Mouse (Mus musculus) embryonic facial prominence, embryonic 13.5 days (tissue): ENCODE data around the gene Smarcal1. TPM values are rescaled to one million over a fixed set of nuclear protein-coding genes. Genes with fewer than 3 reads are reported as not detected.

ENCODE experiments used
- ATAC-seq: fragments of 200-750 bp; cut with Nextera tagmentation; 2 replicates; pipeline ENCODE4 v1.8.0; 2017; ENCODE audit warnings: low read depth; ENCODE audit not compliant: insufficient number of reproducible peaks, insufficient read depth, low FRiP score, low TSS enrichment
- H3K27ac ChIP-seq: fragments of 300-500 bp; sonication (generic); 2 replicates; pipeline ENCODE4 v1.5.1; 2015; ENCODE audit warnings: moderate library complexity, mild to moderate bottlenecking, inconsistent platforms
- H3K27me3 ChIP-seq: fragments of 300-500 bp; sonication (generic); 2 replicates; pipeline ENCODE4 v1.6.1; 2015; ENCODE audit warnings: mild to moderate bottlenecking, inconsistent platforms
- H3K36me3 ChIP-seq: fragments of 300-500 bp; sonication (generic); 2 replicates; pipeline ENCODE4 v1.6.1; 2015; ENCODE audit warnings: mild to moderate bottlenecking, inconsistent platforms
- H3K4me1 ChIP-seq: fragments of 300-500 bp; sonication (generic); 2 replicates; pipeline ENCODE4 v1.6.1; 2015; ENCODE audit warnings: inconsistent platforms
- H3K4me2 ChIP-seq: fragments of 300-500 bp; sonication (generic); 2 replicates; pipeline ENCODE4 v1.6.1; 2015; ENCODE audit warnings: moderate library complexity, mild to moderate bottlenecking, inconsistent platforms
- H3K4me3 ChIP-seq: fragments of 300-500 bp; sonication (generic); 2 replicates; pipeline ENCODE4 v1.5.1; 2015; ENCODE audit warnings: mild to moderate bottlenecking, inconsistent platforms
- H3K9ac ChIP-seq: fragments of 300-500 bp; sonication (generic); 2 replicates; pipeline ENCODE4 v1.6.1; 2015; ENCODE audit warnings: mild to moderate bottlenecking, inconsistent platforms
- H3K9me3 ChIP-seq: fragments of 300-500 bp; sonication (generic); 2 replicates; pipeline ENCODE4 v1.6.1; 2016; ENCODE audit warnings: inconsistent platforms
- WGBS: fragments of 180-500 bp; shearing (Covaris S2); methylation state at CpG from one replicate; pipeline ENCODE4 v1.1.7; 2015; ENCODE audit warnings: mixed read lengths; 5-methylcytosine and 5-hydroxymethylcytosine counted together
- polyA plus RNA-seq: library from polyadenylated mRNA; unstranded; fragments of >200 nt; fragmentation: Nextera tagmentation; extraction: Ambion mirVana; gene quantifications from 2 replicates; pipeline ENCODE4 v1.2.1, GENCODE M21; 2015

Gene Smarcal1
- 27.8 and 30.4 TPM in 2 replicates for polyA plus RNA-seq

DNA sequence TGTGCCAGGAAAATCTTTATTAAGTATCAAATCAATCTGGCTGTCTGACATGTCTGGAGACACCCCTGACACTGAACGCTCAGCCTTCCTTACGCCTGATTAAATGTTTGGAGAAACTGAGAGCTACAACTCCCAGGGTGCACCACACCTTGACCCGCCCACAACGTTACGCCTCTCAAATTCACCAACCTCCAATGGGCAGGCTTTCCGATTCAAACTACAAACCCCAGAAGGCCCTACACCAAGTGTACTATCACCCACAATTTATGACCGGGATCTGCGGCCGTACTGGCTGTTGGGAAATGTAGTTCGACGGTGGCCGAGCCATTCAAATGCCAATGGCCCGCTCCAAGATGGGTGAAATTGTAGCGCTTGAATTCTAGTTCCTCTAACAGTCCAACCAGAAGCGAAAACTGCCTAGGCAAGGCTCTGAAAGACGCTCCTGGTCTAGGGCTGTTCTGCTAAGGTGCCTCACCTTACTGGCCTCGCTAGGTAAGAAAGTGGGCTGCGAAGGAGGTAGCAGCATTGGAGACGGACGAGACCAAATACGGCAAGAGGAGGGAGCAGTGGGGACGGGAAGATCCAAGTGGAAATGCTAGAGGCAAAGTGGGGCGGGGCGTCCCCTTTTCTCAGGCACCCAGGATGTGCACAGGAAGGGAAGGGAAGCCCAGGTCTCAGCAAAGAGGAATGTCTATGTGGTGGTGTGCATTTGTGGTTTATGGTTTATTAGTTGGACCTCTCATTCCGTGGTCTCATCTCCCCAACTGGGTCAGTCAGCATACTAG is at the start of gene Smarcal1:
Smarcal1 (plus strand) TSS at position 305 of the 785 bp plus-strand sequence.
- Histone ChIP-seq H3K36me3 (peaks cover 26% of the 10 kb centered on the region), H3K27ac (peak within 1 kb of the TSS; percentile 91), H3K9ac (peak within 1 kb of the TSS; percentile 79), H3K4me2 (peak within 1 kb of the TSS; percentile 75), H3K9me3 (no peaks in the 10 kb centered on the region), H3K4me3 (peak within 1 kb of the TSS; percentile 72), H3K4me1 (peaks cover 20% of the 10 kb centered on the region), H3K27me3 (peaks cover 6% of the 10 kb centered on the region)
- ATAC-seq, result peak; percentile 99
- WGBS, result under 1% methylated on average over 25 of the region's 25 CpGs

DNA sequence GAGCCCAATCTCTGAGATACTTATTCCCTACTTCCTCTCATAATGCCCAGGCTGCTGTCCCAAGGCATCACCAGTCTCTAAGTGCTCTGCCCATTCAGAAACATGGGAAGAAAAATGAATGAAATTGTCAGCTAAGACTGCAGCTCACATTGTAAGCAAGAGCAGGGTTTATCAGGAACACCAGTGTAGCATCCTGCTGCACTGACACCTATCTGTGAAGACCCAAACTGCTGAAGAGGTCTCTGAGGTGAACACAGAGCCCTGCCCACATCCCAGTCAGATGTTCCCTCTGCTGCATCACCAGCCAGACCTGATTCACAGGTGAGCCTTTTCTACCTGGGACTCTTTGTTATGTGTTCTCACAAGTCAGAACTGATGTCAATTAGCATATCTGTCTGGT is 49.6 kb upstream of the Smarcal1 start:
- ATAC-seq, result no peak
- no peak overlapping the region for H3K27ac ChIP-seq
- no peak overlapping the region for H3K4me3 ChIP-seq
- H3K9ac ChIP-seq, result no peak overlapping the region
- peaks cover 16% of the 10 kb centered on the region for H3K4me1 ChIP-seq
- H3K27me3 ChIP-seq, result peaks cover 55% of the 10 kb centered on the region
- no peaks in the 10 kb centered on the region for H3K36me3 ChIP-seq
- H3K9me3 ChIP-seq, result no peaks in the 10 kb centered on the region
- no peak overlapping the region for H3K4me2 ChIP-seq

DNA sequence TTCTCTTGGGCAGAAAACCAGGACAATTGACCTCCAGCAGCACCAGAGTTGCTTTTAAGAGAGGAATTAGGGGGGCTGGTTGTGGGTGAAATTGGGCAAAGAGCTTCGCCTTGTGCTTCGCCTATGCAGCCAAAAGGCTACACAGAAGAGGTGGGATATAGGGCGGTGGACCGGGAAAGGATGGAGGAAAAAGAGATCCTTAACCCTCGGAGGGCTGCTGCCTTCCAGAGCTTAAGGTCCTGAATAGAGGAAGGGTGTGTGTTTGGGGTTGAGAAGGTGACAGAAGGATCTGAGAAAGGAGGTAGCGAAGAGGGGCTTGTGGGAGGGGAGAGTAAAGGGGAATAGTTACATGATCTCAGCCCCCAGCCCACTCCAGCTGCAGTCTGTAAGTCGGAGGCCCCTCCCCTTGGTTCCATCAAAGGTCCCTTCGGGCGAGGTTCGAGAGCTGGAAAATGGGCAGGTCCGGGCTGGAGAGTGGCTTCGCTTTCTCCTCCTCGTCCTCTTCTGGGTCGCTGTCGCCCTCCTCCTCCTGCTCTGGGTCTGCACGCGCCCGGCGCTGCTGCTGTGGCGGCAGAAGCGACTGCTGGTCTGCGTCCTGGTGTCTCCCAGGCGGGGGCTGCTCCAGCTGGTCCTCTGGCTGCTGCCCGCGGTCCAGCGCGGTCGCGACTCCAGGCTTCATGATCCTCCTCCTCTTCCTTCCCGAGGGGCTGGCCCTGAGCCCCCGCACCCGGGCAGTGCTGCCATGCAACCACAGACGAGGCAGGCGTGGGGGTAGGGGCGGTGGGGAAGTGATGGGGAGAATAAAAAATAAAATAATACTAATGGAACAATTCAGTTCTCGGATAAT is 47.1 kb upstream of the Smarcal1 start:
- Histone ChIP-seq H3K4me2 (peak overlapping the region; percentile 72), H3K36me3 (no peaks in the 10 kb centered on the region), H3K4me3 (peak overlapping the region; percentile 39), H3K27me3 (peaks cover 59% of the 10 kb centered on the region), H3K9ac (no peak overlapping the region), H3K4me1 (peaks cover 16% of the 10 kb centered on the region), H3K9me3 (no peaks in the 10 kb centered on the region), H3K27ac (no peak overlapping the region)
- ATAC-seq, result no peak
- 3% methylated on average over 36 of the region's 36 CpGs for WGBS

DNA sequence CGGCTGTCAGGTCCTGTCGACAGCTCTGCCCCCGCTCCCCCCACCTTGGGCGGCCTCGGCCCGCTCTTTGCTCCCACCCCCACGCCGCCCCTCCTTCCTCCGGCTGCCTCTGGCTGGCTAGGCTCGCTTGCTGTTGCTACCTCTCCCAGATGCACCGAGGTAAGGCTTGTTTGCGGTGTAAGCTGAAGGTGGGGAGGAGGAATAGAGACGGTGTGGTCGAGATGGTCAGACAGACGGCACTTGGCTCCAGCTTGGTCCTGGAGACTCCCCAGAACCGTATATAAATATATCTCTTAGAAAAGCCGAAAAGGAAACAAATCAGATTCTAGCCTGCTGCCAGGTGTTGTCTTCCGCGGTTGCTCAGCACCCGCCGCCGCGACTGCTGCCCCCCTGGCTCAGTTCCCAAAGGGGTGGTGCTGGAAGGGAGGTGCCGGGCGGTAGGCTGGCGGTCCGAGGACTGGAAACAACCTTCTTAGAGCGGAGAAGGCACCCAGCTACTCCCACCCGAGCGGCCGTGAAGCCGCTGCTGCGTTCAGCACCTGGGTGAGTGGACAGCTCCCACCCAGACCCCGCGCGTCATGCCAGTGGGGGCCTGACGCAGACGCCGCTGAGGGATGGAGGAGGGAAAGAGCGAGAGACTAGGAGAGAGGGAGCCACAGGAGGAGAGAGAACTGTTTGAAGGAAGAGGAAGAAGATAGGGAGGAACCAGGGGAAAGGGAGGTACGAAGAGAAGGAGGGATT is 46.3 kb upstream of the Smarcal1 start, which contains the start of gene March4:
March4 (minus strand) TSS at position 320 of the 741 bp plus-strand sequence.
- H3K4me2 ChIP-seq, result peak within 1 kb of the TSS; percentile 72
- peak within 1 kb of the TSS; percentile 39 for H3K4me3 ChIP-seq
- H3K36me3 ChIP-seq, result no peaks in the 10 kb centered on the region
- H3K9me3 ChIP-seq, result no peaks in the 10 kb centered on the region
- no peak within 1 kb of the TSS for H3K27ac ChIP-seq
- H3K9ac ChIP-seq, result no peak within 1 kb of the TSS
- peaks cover 52% of the 10 kb centered on the region for H3K27me3 ChIP-seq
- peaks cover 16% of the 10 kb centered on the region for H3K4me1 ChIP-seq
- peak; percentile 82 for ATAC-seq
- under 1% methylated on average over 41 of the region's 41 CpGs for WGBS

DNA sequence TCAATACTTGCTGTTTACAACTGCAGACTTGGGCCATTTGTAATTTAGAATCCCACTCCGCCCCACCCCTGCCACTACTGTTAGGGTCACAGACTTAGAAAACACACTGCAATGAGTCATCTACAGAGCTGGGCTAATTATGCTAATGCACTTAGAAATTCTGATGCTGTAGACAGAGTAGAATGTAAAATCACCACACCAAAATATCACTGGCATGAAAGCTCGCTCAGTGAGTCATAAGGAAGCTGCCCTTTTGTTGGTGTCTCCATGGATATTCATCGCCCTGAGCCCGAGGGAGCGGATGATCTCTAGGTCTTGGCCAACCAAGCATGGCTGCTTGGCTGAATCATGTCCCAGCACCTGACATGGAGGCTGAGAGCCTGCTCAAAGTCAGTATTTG is 44.8 kb upstream of the Smarcal1 start:
- H3K36me3 ChIP-seq, result no peaks in the 10 kb centered on the region
- H3K4me3 ChIP-seq, result no peak overlapping the region
- no peak overlapping the region for H3K9ac ChIP-seq
- ATAC-seq, result no peak
- WGBS, result 78% methylated on average over 5 of the region's 5 CpGs
- no peak overlapping the region for H3K27ac ChIP-seq
- peaks cover 16% of the 10 kb centered on the region for H3K4me1 ChIP-seq
- H3K9me3 ChIP-seq, result no peaks in the 10 kb centered on the region
- no peak overlapping the region for H3K4me2 ChIP-seq
- H3K27me3 ChIP-seq, result peaks cover 45% of the 10 kb centered on the region

DNA sequence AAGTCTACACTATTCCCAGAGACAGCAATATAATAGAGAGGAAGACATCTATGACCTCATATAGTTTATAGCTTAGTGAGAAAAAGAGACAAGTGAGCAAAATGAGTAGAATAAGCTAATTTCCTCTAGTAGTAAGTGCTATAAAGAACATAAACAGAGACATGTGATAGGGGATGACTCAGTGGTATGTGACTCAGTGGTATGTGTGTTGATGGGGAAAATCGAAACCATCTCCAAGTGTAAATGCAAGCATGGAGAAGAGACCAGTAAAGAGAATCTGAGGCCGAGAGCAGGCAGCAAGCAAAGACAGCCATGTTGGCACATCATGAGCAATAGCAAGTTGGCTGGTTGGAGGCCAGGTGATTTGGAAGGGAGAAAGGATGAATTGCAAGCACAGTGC is 32.7 kb upstream of the Smarcal1 start:
- ATAC-seq, result no peak
- no peak overlapping the region for H3K4me3 ChIP-seq
- no peaks in the 10 kb centered on the region for H3K9me3 ChIP-seq
- no peaks in the 10 kb centered on the region for H3K36me3 ChIP-seq
- H3K4me1 ChIP-seq, result no peaks in the 10 kb centered on the region
- WGBS, result 82% methylated on average over 2 of the region's 2 CpGs
- no peak overlapping the region for H3K4me2 ChIP-seq
- no peaks in the 10 kb centered on the region for H3K27me3 ChIP-seq
- H3K27ac ChIP-seq, result no peak overlapping the region
- no peak overlapping the region for H3K9ac ChIP-seq

DNA sequence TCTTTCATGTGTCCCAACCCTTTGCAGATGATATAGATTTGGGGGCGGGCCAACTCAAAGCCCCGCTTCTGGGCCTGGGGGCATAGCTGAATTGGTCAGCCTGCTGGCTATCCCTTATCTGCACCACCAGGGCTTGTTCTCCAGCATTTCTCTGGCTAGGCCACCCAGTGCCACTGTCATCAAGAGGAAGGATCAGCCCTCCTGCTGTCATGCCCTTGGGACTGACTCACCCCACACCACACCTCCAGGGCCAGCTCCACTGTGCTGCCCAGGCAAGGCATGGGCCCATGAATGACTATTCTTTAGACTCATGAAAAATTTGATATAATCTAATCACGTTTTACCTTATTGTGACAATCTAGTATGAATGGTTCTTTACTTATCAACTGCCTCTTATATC is 26.6 kb upstream of the Smarcal1 start:
- Histone ChIP-seq H3K9me3 (no peaks in the 10 kb centered on the region), H3K4me3 (no peak overlapping the region), H3K27me3 (no peaks in the 10 kb centered on the region), H3K4me1 (no peaks in the 10 kb centered on the region), H3K27ac (no peak overlapping the region), H3K36me3 (no peaks in the 10 kb centered on the region), H3K9ac (no peak overlapping the region), H3K4me2 (no peak overlapping the region)
- no peak for ATAC-seq
- 81% methylated on average over 3 of the region's 3 CpGs for whole genome bisulfite sequencing

DNA sequence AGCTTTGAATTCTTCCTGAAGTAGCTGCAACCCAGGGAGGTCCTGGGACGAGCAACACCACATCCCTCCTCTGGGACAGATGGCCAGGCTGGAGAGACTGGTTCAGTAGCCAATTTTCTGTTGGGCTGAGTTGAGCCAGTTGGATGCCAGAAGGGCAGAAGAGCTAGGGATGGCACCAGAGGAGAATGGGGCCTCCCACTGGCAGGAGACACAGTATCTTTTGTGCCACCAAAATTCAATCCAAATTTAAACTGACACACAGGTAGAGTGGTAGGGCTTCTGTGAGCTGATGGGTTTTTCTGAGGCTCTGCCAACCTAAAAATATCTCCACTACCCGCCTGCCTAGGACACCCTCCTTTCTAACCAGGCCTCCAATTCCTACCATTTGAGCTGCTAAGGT is 24.4 kb upstream of the Smarcal1 start:
- H3K27me3 ChIP-seq, result no peaks in the 10 kb centered on the region
- no peak for ATAC-seq

DNA sequence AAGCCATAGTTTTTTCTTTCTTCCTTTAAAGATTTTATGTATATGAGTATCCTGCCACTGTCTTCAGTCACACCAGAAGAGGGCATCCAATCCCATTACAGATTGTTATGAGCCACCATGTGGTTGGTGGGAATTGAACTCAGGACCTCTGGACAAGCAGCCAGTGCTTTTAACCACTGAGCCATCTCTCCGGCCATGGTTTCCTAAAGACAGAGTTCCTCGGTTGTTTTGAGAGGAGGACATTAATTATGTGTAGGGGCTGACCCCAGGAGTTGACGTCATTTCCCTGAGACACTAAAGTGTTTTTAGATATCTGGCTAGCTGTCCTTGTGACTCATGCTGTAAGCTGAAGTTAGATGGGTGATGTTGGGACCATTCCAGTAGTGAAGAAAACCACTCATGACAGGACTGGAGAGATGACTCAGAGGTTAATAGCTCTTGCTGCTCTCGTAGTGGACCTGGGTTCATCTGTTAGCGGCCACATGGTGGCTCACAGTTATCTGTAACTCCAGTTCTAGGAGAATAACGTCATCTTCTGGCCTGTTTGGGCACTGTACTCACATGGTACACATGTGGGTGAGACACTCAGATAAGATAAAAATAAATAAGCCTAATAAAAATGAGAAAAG is 18.6 kb upstream of the Smarcal1 start:
- no peak overlapping the region for H3K9ac ChIP-seq
- H3K4me1 ChIP-seq, result no peaks in the 10 kb centered on the region
- no peaks in the 10 kb centered on the region for H3K27me3 ChIP-seq
- H3K27ac ChIP-seq, result no peak overlapping the region
- 83% methylated on average over 6 of the region's 6 CpGs for WGBS
- ATAC-seq, result no peak
- no peaks in the 10 kb centered on the region for H3K36me3 ChIP-seq
- no peak overlapping the region for H3K4me3 ChIP-seq
- no peaks in the 10 kb centered on the region for H3K9me3 ChIP-seq
- H3K4me2 ChIP-seq, result no peak overlapping the region

More for the DNA sequence above, 24.4 kb upstream of the Smarcal1 start:
- no peak overlapping the region for H3K4me2 ChIP-seq
- no peaks in the 10 kb centered on the region for H3K9me3 ChIP-seq
- no peak overlapping the region for H3K9ac ChIP-seq
- WGBS, result 69% methylated on average over 2 of the region's 2 CpGs
- no peak overlapping the region for H3K4me3 ChIP-seq
- H3K4me1 ChIP-seq, result no peaks in the 10 kb centered on the region
- H3K27ac ChIP-seq, result no peak overlapping the region
- no peaks in the 10 kb centered on the region for H3K36me3 ChIP-seq

DNA sequence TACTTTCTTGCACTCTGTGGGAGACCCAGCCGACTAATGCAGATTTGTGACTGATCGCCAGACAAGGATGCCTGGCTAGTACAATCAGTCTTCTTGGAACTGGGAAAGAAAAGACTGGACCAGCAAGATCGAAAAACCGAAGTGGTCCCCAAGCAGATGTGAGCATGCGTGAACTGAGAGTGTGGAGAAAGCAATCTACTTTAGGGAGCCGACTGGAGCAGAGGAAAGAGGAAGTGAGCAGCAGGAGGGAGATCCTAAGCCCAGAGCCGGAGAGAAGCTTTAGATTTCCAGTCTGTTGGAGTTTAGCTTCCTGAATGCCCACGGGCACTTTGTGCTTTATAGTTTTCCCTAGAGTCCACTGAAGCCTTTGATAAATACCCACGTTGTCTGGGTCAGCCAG is 16.0 kb upstream of the Smarcal1 start:
- H3K27ac ChIP-seq, result no peak overlapping the region
- H3K9ac ChIP-seq, result peak overlapping the region; percentile 28; the same call in 1 of the 2 replicates
- no peaks in the 10 kb centered on the region for H3K36me3 ChIP-seq
- H3K27me3 ChIP-seq, result no peaks in the 10 kb centered on the region
- no peaks in the 10 kb centered on the region for H3K9me3 ChIP-seq
- ATAC-seq, result no peak
- no peaks in the 10 kb centered on the region for H3K4me1 ChIP-seq
- peak overlapping the region; percentile 14; the same call in 1 of the 2 replicates for H3K4me3 ChIP-seq
- H3K4me2 ChIP-seq, result peak overlapping the region; percentile 45
- WGBS, result 35% methylated on average over 9 of the region's 9 CpGs

DNA sequence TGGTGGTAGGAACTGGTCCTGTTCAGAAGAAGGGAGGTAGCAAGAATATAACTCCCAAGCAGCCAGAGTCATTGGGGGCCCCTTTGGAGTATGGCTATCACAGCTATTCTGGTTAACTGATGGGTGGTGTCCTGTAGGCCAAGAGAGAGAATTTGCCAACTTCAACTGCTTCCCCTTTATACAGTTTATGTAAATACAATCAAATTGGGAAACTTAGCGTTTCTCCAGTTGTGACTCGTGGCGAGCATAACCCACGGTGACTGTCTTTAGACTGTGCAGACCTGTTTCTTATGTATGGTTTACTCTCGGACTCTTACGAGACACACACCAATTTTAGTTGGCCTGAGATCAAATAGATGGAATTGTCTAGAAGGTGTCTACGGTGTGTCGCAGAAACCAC is 14.3 kb upstream of the Smarcal1 start:
- Histone ChIP-seq H3K4me1 (no peaks in the 10 kb centered on the region), H3K27me3 (no peaks in the 10 kb centered on the region), H3K9me3 (no peaks in the 10 kb centered on the region), H3K4me2 (no peak overlapping the region), H3K36me3 (no peaks in the 10 kb centered on the region), H3K27ac (no peak overlapping the region), H3K9ac (no peak overlapping the region), H3K4me3 (no peak overlapping the region)
- ATAC-seq, result no peak
- 91% methylated on average over 8 of the region's 8 CpGs for WGBS
